Mouse (Mus musculus) heart, adult 2 months (tissue): Measurements from ENCODE around the gene Eda2r. TPM values are rescaled to one million over a fixed set of nuclear protein-coding genes. Genes with fewer than 3 reads are reported as not detected.
A peak's percentile ranks its signal among the peaks of the same experiment; 100 is the strongest.

ENCODE experiments used
- DNase-seq, 2 experiments: peaks; one replicate each; pipeline ENCODE4 v3.0.0; 2021
- H3K27ac ChIP-seq: fragments of 200-600 bp; 2 replicates; pipeline ENCODE4 v1.8.1; 2022
- H3K27me3 ChIP-seq: fragments of 200-500 bp; 2 replicates; pipeline ENCODE4 v1.6.1; 2012; ENCODE audit warnings: mild to moderate bottlenecking, low read length, inconsistent platforms, mixed read lengths; ENCODE audit not compliant: control insufficient read depth, insufficient read depth
- H3K36me3 ChIP-seq: fragments of 200-500 bp; 2 replicates; pipeline ENCODE4 v1.6.1; 2012; ENCODE audit warnings: low read length, inconsistent platforms; ENCODE audit not compliant: control insufficient read depth, insufficient read depth
- H3K4me1 ChIP-seq: fragments of 200-500 bp; 2 replicates; pipeline ENCODE4 v1.6.1; 2011; ENCODE audit warnings: low read length; ENCODE audit not compliant: control insufficient read depth, insufficient read depth
- H3K4me3 ChIP-seq: fragments of 200-600 bp; 2 replicates; pipeline ENCODE4 v1.8.1; 2022
- H3K79me2 ChIP-seq: fragments of 200-500 bp; replicated peaks from 2 replicates; pipeline ENCODE4 v1.6.1; 2012; ENCODE audit warnings: mild to moderate bottlenecking, inconsistent platforms, low read length, moderate library complexity, mixed read lengths; ENCODE audit not compliant: control insufficient read depth, insufficient read depth
- H3K9ac ChIP-seq: fragments of 200-500 bp; 2 replicates; pipeline ENCODE4 v1.6.1; 2012; ENCODE audit warnings: low read depth, mild to moderate bottlenecking, control low read depth, inconsistent platforms, low read length, mixed read lengths
- CTCF ChIP-seq: fragments of 200-600 bp; IDR thresholded peaks from 2 replicates; pipeline ENCODE4 v1.8.1; 2022; ENCODE audit warnings: antibody characterized with exemption, mild to moderate bottlenecking, moderate library complexity
- EP300 ChIP-seq: fragments of 200-500 bp; IDR thresholded peaks from 2 replicates; pipeline ENCODE4 v1.6.1; 2011; ENCODE audit warnings: low read depth, low read length, control low read depth; ENCODE audit not compliant: insufficient read depth
- POLR2A ChIP-seq: fragments of 200-500 bp; IDR thresholded peaks from 2 replicates; pipeline ENCODE4 v1.6.1; 2011; ENCODE audit warnings: mild to moderate bottlenecking, low read depth, low read length, control low read depth; ENCODE audit not compliant: insufficient read depth
- WGBS: fragments of 180-500 bp; shearing (Covaris S2); methylation state at CpG from one replicate; pipeline ENCODE4 v1.1.7; 2018; 5-methylcytosine and 5-hydroxymethylcytosine counted together
- intact Hi-C: fragments of 180-260 bp; cut with DNase I; formaldehyde crosslinking; loops from one replicate; pipeline ENCODE4 v1.15.1; 2025
- long read RNA-seq: library from polyadenylated mRNA; stranded (forward); transcript quantifications from one replicate; pipeline ENCODE4 v2.0.0, GENCODE M21; 2021
- polyA plus RNA-seq: library from polyadenylated mRNA; depleted of rRNA; stranded (reverse); fragments of >200 nt; gene quantifications from 2 replicates; pipeline ENCODE4 v1.2.3, GENCODE M21; 2012; rRNA removed
- total RNA-seq, 2 experiments: library from RNA; stranded (reverse); gene quantifications; 2 replicates each; pipeline ENCODE4 v1.2.3; 2021

Gene Eda2r
- 1 to 10 TPM; 2.0 to 2.8 TPM for total RNA-seq
- polyA plus RNA-seq = 0.78 and 2.6 TPM in 2 replicates
- long read RNA-seq, partial matches to known transcripts = 1 of 2 reads
- long read RNA-seq, other reads (novel, unspliced or antisense) = 0 of 2 reads

GRCm38 (mm10) chrX:97377065-97377421 is at the start of gene Eda2r:
Gene Eda2r, minus strand, starts transcription at chrX:97377216.
- no peaks in the 10 kb centered on the region for H3K27me3 ChIP-seq
- intact Hi-C loops = loop anchor here (1.0 kb wide), 1 partner anchor 54 kb away; no protein-coding TSS in a partner anchor
- peak; percentile 55 to 75 for DNase-seq
- no peaks in the 10 kb centered on the region for H3K36me3 ChIP-seq
- H3K79me2 ChIP-seq = no peaks in the 10 kb centered on the region
- no peaks in the 10 kb centered on the region for H3K4me1 ChIP-seq
- peak within 1 kb of the TSS; percentile 43 for H3K4me3 ChIP-seq
- WGBS = 20% methylated on average over 8 of the region's 8 CpGs
- H3K27ac ChIP-seq = peak within 1 kb of the TSS; percentile 56
- peak within 1 kb of the TSS; percentile 64 for H3K9ac ChIP-seq
- TF ChIP-seq CTCF = no peak
- TF ChIP-seq EP300 = 0 out of 2 replicates have a peak, but pooled peaks have one; percentile 37
- TF ChIP-seq POLR2A = 0 out of 2 replicates have a peak, but pooled peaks have one; percentile 27

GRCm38 (mm10) chrX:97397872-97398271 is 20.9 kb upstream of the Eda2r start:
- H3K9ac ChIP-seq = no peak overlapping the region
- no peaks in the 10 kb centered on the region for H3K4me1 ChIP-seq
- intact Hi-C loops = loop anchor here (2.0 kb wide), 1 partner anchor 19 kb away; no protein-coding TSS in a partner anchor
- no peak for DNase-seq
- H3K79me2 ChIP-seq = no peaks in the 10 kb centered on the region
- WGBS = 68% methylated on average over 2 of the region's 2 CpGs
- H3K27me3 ChIP-seq = no peaks in the 10 kb centered on the region
- no peak overlapping the region for H3K4me3 ChIP-seq
- TF ChIP-seq EP300 (no peak), POLR2A (no peak), CTCF (no peak)
- no peak overlapping the region for H3K27ac ChIP-seq
- no peaks in the 10 kb centered on the region for H3K36me3 ChIP-seq

GRCm38 (mm10) chrX:97378076-97378475 is 1.1 kb upstream of the Eda2r start:
- intact Hi-C loops = loop anchor here (2.0 kb wide), 1 partner anchor 21 kb away; no protein-coding TSS in a partner anchor
- H3K27ac ChIP-seq = no peak overlapping the region
- H3K27me3 ChIP-seq = no peaks in the 10 kb centered on the region
- no peaks in the 10 kb centered on the region for H3K79me2 ChIP-seq
- no peak for DNase-seq
- TF ChIP-seq POLR2A (no peak), CTCF (no peak), EP300 (no peak)
- H3K4me3 ChIP-seq = no peak overlapping the region
- no peak overlapping the region for H3K9ac ChIP-seq
- H3K4me1 ChIP-seq = no peaks in the 10 kb centered on the region
- no peaks in the 10 kb centered on the region for H3K36me3 ChIP-seq
- 64% methylated on average over 1 of the region's 1 CpGs for WGBS

- TF ChIP-seq POLR2A (no peak), CTCF (no peak), EP300 (peak; percentile 49; the same call in 1 of the 2 replicates)
- peak overlapping the region; percentile 64 for H3K9ac ChIP-seq
- peak overlapping the region; percentile 56 for H3K27ac ChIP-seq
- H3K4me3 ChIP-seq = peak overlapping the region; percentile 43
- H3K4me1 ChIP-seq = peaks cover 1% of the 10 kb centered on the region; the same call in 1 of the 2 replicates
- peak; percentile 83 to 88 for DNase-seq
- intact Hi-C loops = loop anchor here (1.0 kb wide), 1 partner anchor 55 kb away; no protein-coding TSS in a partner anchor
- 21% methylated on average over 15 of the region's 15 CpGs for WGBS
- H3K27me3 ChIP-seq = no peaks in the 10 kb centered on the region
- H3K79me2 ChIP-seq = no peaks in the 10 kb centered on the region
- no peaks in the 10 kb centered on the region for H3K36me3 ChIP-seq
These were observed 523 bp downstream of the Eda2r start for GRCm38 (mm10) chrX:97376321-97377064.

- Histone ChIP-seq H3K4me1 (peaks cover 1% of the 10 kb centered on the region; the same call in 1 of the 2 replicates), H3K27ac (no peak overlapping the region), H3K36me3 (no peaks in the 10 kb centered on the region), H3K27me3 (no peaks in the 10 kb centered on the region), H3K79me2 (no peaks in the 10 kb centered on the region), H3K9ac (no peak overlapping the region), H3K4me3 (no peak overlapping the region)
- intact Hi-C loops = no loop called here
- no peak for DNase-seq
- WGBS = 57% methylated on average over 2 of the region's 2 CpGs
- TF ChIP-seq CTCF (no peak), EP300 (no peak), POLR2A (no peak)
These were observed 4.2 kb downstream of the Eda2r start for GRCm38 (mm10) chrX:97372826-97373225.

DNA sequence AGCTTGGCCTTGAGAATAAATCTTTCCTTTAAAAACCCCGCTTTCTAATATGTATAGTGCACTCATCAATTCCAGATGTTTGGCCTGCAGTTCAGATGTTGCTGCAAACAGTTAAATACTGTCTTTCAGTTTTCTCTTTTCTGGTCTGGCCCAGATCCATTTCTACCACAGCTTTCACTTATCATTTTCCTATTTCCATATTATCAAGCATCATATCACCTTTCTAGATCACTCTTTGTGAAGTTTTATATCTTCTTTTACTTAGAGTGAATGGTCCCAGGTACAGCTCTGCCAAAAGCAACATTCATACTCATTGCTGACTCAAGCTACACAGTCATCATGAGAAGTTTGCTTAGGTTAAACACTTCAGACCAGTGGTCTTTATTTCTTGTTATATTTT is 7.8 kb downstream of the Eda2r start:
- intact Hi-C loops = no loop called here
- Histone ChIP-seq H3K27me3 (no peaks in the 10 kb centered on the region), H3K9ac (no peak overlapping the region), H3K36me3 (no peaks in the 10 kb centered on the region), H3K4me3 (no peak overlapping the region), H3K79me2 (no peaks in the 10 kb centered on the region), H3K27ac (no peak overlapping the region), H3K4me1 (peaks cover 1% of the 10 kb centered on the region; the same call in 1 of the 2 replicates)
- no peak for DNase-seq
- 73% methylated on average over 1 of the region's 1 CpGs for WGBS
- TF ChIP-seq CTCF = no peak
- TF ChIP-seq EP300 = no peak
- TF ChIP-seq POLR2A = no peak
